Mouse (Mus musculus): ENCODE results near the gene Fam234a. TPM values are rescaled to one million over a fixed set of nuclear protein-coding genes. Genes with fewer than 3 reads are reported as not detected.
"Not testable (repeated sequence)": the region's sequence is repeated elsewhere in the genome, so short reads cannot be mapped to it uniquely, and the experiment has no call there.

The Fam234a gene
- polyA plus RNA-seq, 1 experiment from 2014 or later, result 76.5 TPM

DNA sequence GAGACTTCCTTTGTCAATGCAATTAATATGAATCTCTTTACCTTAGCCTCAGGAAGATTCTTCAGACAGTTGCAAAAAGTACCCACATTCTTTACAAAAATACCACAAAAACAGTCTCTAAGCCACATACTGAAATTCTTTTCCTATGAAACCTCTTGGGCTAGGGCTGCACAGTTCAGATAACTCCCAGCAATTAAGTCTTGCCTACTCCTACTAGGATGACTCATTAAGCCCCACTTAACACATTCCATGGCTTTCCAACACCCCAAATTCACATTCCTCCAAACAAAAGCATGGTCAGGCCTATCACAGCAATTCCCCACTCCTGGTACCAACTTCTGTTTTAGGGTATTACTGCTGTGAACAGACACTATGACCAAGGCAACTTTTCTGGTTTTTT is 65.4 kb downstream of the Fam234a start:
- H3K27me3 ChIP-seq (replicated peaks; ENCODE audit: control insufficient read depth, insufficient read depth, low read length), result no peaks in the 10 kb centered on the region
- H3K27ac ChIP-seq (ENCODE audit: low read depth), result no peak overlapping the region
- no peak for DNase-seq (ENCODE audit: low spot score)
- ATAC-seq (replicated peaks; ENCODE audit: low FRiP score, low TSS enrichment, low read depth), result no peak
- H3K9ac ChIP-seq (ENCODE audit: low read length), result no peak overlapping the region
- no peak overlapping the region for H3K4me2 ChIP-seq (ENCODE audit: low read length)
- H3K4me1 ChIP-seq (replicated peaks; ENCODE audit: control insufficient read depth, insufficient read depth, low read length), result no peaks in the 10 kb centered on the region
- H3K36me3 ChIP-seq (ENCODE audit: control insufficient read depth, insufficient read depth, low read length), result peaks cover 56% of the 10 kb centered on the region
- no peak overlapping the region for H3K4me3 ChIP-seq (ENCODE audit: low read depth, low read length)
- H3K9me3 ChIP-seq (ENCODE audit: control insufficient read depth, low read length), result 0 out of 2 replicates have a peak, but pooled peaks cover 4% of the 10 kb centered on the region

DNA sequence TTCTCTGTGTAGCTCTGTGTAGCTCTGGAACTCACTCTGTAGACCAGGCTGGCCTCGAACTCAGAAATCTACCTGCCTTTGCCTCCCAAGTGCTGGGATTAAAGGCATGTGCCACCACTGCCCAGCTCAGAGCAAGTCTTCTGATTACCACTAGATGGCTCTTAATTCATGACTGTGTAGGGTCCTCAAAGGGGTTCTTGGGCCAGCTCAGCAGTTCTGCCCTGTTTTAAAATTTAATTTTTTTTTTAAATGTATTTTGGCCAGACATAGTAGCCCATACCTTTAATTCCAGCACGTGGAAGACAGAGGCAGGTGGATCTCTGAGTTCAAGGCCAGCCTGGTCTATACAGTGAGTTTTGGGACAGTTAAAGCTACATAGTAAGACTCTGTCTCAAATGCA is 68.8 kb downstream of the Fam234a start:
- WGBS, result 85% methylated on average over 2 of the region's 2 CpGs
- not testable (repeated sequence) for H3K27ac ChIP-seq (ENCODE audit: low read depth)

DNA sequence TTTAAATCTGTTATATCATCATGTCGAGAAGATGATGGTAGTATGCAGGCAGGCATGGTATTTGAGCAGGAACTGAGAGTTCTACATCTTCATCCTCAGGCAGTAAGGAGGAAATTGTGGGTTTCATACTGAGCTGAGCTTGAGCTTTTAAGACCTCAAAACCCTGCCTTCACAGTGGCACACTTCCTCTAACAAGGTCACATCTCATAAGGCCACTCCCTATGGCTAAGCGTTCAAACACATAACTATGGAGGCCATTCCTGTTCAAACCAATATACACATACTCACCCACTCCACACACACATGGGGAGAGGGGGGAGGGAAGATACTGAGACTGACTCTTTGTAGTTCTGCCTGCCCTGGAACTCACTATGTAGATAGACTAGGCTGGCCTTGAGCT is 76.0 kb downstream of the Fam234a start:
- no peaks in the 10 kb centered on the region for H3K4me1 ChIP-seq (replicated peaks; ENCODE audit: control insufficient read depth, insufficient read depth, low read length)
- H3K27me3 ChIP-seq (replicated peaks; ENCODE audit: control insufficient read depth, insufficient read depth, low read length), result no peaks in the 10 kb centered on the region
- H3K4me2 ChIP-seq (ENCODE audit: low read length), result no peak overlapping the region
- 89% methylated on average over 2 of the region's 2 CpGs for WGBS
- no peak for ATAC-seq (replicated peaks; ENCODE audit: low FRiP score, low TSS enrichment, low read depth)
- no peak overlapping the region for H3K9ac ChIP-seq (ENCODE audit: low read length)
- no peak for DNase-seq (ENCODE audit: low spot score)
- no peak overlapping the region for H3K27ac ChIP-seq (ENCODE audit: low read depth)
- H3K4me3 ChIP-seq (ENCODE audit: low read depth, low read length), result no peak overlapping the region
- H3K9me3 ChIP-seq (ENCODE audit: control insufficient read depth, low read length), result no peaks in the 10 kb centered on the region
- 0 out of 2 replicates have a peak, but pooled peaks cover 5% of the 10 kb centered on the region for H3K36me3 ChIP-seq (ENCODE audit: control insufficient read depth, insufficient read depth, low read length)

More for the DNA sequence above, 68.8 kb downstream of the Fam234a start:
- peaks cover 42% of the 10 kb centered on the region for H3K36me3 ChIP-seq (ENCODE audit: control insufficient read depth, insufficient read depth, low read length)
- H3K9ac ChIP-seq (ENCODE audit: low read length); H3K4me3 ChIP-seq (ENCODE audit: low read depth, low read length); H3K9me3 ChIP-seq (ENCODE audit: control insufficient read depth, low read length); H3K4me1 ChIP-seq (replicated peaks; ENCODE audit: control insufficient read depth, insufficient read depth, low read length); ATAC-seq (replicated peaks; ENCODE audit: low FRiP score, low TSS enrichment, low read depth); H3K4me2 ChIP-seq (ENCODE audit: low read length); H3K27me3 ChIP-seq (replicated peaks; ENCODE audit: control insufficient read depth, insufficient read depth, low read length); DNase-seq (ENCODE audit: low spot score): not testable (repeated sequence)

DNA sequence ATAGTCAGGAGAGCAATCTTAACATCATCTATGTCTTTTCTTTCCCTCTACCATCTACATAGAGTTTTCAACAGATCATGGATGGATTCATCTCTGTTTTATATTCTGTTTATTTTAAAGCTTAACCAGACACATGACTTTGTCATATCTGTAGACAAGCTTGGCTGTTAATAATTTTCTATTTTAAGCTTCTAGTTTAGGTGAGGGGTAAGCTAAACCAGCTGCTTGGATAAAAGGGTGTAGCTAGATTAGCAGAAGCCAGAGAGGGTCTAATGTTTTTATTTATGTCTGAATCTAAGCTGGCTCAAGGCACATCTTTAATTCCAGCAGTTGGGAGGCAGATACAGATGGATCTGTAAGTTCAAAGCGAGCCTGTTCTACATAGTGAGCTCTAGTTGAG is 81.3 kb downstream of the Fam234a start:
- Histone ChIP-seq H3K36me3 (ENCODE audit: control insufficient read depth, insufficient read depth, low read length) (0 out of 2 replicates have a peak, but pooled peaks cover 5% of the 10 kb centered on the region), H3K4me3 (ENCODE audit: low read depth, low read length) (no peak overlapping the region), H3K9ac (ENCODE audit: low read length) (no peak overlapping the region), H3K4me1 (replicated peaks; ENCODE audit: control insufficient read depth, insufficient read depth, low read length) (no peaks in the 10 kb centered on the region), H3K4me2 (ENCODE audit: low read length) (no peak overlapping the region), H3K27me3 (replicated peaks; ENCODE audit: control insufficient read depth, insufficient read depth, low read length) (no peaks in the 10 kb centered on the region), H3K27ac (ENCODE audit: low read depth) (no peak overlapping the region), H3K9me3 (ENCODE audit: control insufficient read depth, low read length) (no peaks in the 10 kb centered on the region)
- ATAC-seq (replicated peaks; ENCODE audit: low FRiP score, low TSS enrichment, low read depth) (no peak), DNase-seq (ENCODE audit: low spot score) (no peak)
- WGBS, result 81% methylated on average over 1 of the region's 1 CpGs

Other genes with a start within 250 kb of the Fam234a start
- gene Rab11fip3, start 174.7 kb downstream of the Fam234a start, polyA plus RNA-seq (2014; fragmentation: Nextera tagmentation; extraction: Ambion mirVana), result 12.8 and 13.7 TPM in 2 replicates
- 27.3 and 32.4 TPM in 2 replicates for gene Decr2, start 153.9 kb downstream of the Fam234a start, polyA plus RNA-seq (2014; fragmentation: Nextera tagmentation; extraction: Ambion mirVana)
- gene Nme4, start 148.6 kb downstream of the Fam234a start, polyA plus RNA-seq (2014; fragmentation: Nextera tagmentation; extraction: Ambion mirVana), result 118 and 122 TPM in 2 replicates
- gene Tmem8, start 130.9 kb downstream of the Fam234a start, polyA plus RNA-seq (2014; fragmentation: Nextera tagmentation; extraction: Ambion mirVana), result 2.7 and 4.9 TPM in 2 replicates
- 235 and 241 TPM in 2 replicates for gene Mrpl28, start 120.7 kb downstream of the Fam234a start, polyA plus RNA-seq (2014; fragmentation: Nextera tagmentation; extraction: Ambion mirVana)
- 11.5 and 13.1 TPM in 2 replicates for gene Axin1, start 105.6 kb downstream of the Fam234a start, polyA plus RNA-seq (2014; fragmentation: Nextera tagmentation; extraction: Ambion mirVana)
- 0.47 and 3.7 TPM in 2 replicates for gene Pdia2, start 45.2 kb downstream of the Fam234a start, polyA plus RNA-seq (2014; fragmentation: Nextera tagmentation; extraction: Ambion mirVana)
- 14.3 and 20.0 TPM in 2 replicates for gene Rgs11, start 41.3 kb downstream of the Fam234a start, polyA plus RNA-seq (2014; fragmentation: Nextera tagmentation; extraction: Ambion mirVana)
- 21.4 and 29.0 TPM in 2 replicates for gene Arhgdig, start 36.5 kb downstream of the Fam234a start, polyA plus RNA-seq (2014; fragmentation: Nextera tagmentation; extraction: Ambion mirVana)
- gene Luc7l, start 8.7 kb upstream of the Fam234a start, polyA plus RNA-seq (2014; fragmentation: Nextera tagmentation; extraction: Ambion mirVana), result 99.6 and 105 TPM in 2 replicates
- 2.3 and 3.1 TPM in 2 replicates for gene Neurl1b, start 170.6 kb upstream of the Fam234a start, polyA plus RNA-seq (2014; fragmentation: Nextera tagmentation; extraction: Ambion mirVana)